Mouse (Mus musculus) kidney, adult 10 weeks (tissue): ENCODE measurements around the gene Akap3. TPM values are rescaled to one million over a fixed set of nuclear protein-coding genes. Genes with fewer than 3 reads are reported as not detected.

ENCODE experiments used
- polyA plus RNA-seq: library from polyadenylated mRNA; stranded (reverse); fragments of 350-450 nt; fragmentation: Illumina TruSeq; extraction: RNeasy Lipid Tissue Mini Kit (QIAGEN cat#74804); gene quantifications from one replicate; pipeline ENCODE4 v1.2.3, GENCODE M21; 2014; ENCODE audit warnings: low read depth, low replicate concordance

The Akap3 gene
- not detected for polyA plus RNA-seq

GRCm38 (mm10) chr6:126852881-126853280, at the start of gene Akap3:
TSS of gene Akap3 (plus strand) at chr6:126853098.

GRCm38 (mm10) chr6:126848712-126849704, 3.9 kb upstream of the Akap3 start, which contains the start of gene Ndufa9:
TSS of gene Ndufa9 (minus strand) at chr6:126849136.

GRCm38 (mm10) chr6:126921111-126921881, 68.4 kb downstream of the Akap3 start, which contains the start of gene Dyrk4:
TSS of gene Dyrk4 (minus strand) at chr6:126921839.

Other genes starting within 250 kb of the Akap3 start
- 0.32 TPM for gene Kcna1, start 206.7 kb upstream of the Akap3 start, polyA plus RNA-seq
- 0.28 TPM for gene Kcna6, start 112.4 kb upstream of the Akap3 start, polyA plus RNA-seq
- 237 TPM for gene Ndufa9, start 4.0 kb upstream of the Akap3 start, polyA plus RNA-seq
- not detected for gene Dyrk4, start 68.7 kb downstream of the Akap3 start, polyA plus RNA-seq
- 0.73 TPM for gene Rad51ap1, start 86.5 kb downstream of the Akap3 start, polyA plus RNA-seq
- 29.3 TPM for gene D6Wsu163e, start 86.9 kb downstream of the Akap3 start, polyA plus RNA-seq
- not detected for gene Fgf6, start 162.5 kb downstream of the Akap3 start, polyA plus RNA-seq
- not detected for gene Fgf23, start 219.8 kb downstream of the Akap3 start, polyA plus RNA-seq